Mouse (Mus musculus) cerebellum, adult 2 months (tissue): ENCODE data around the gene Srrm3.

Source experiments
- CTCF ChIP-seq: fragments of 200-500 bp; IDR thresholded peaks from 2 replicates; pipeline ENCODE4 v1.5.1; 2011; ENCODE audit warnings: low read depth, mild to moderate bottlenecking, control low read depth, low read length, moderate library complexity, borderline replicate concordance; ENCODE audit not compliant: insufficient read depth
- POLR2A ChIP-seq: fragments of 200-500 bp; IDR thresholded peaks from 2 replicates; pipeline ENCODE4 v1.6.1; 2011; ENCODE audit warnings: low read length, control low read depth, borderline replicate concordance; ENCODE audit not compliant: insufficient read depth

- no peak for TF ChIP-seq POLR2A
- TF ChIP-seq CTCF: no peak
Measured at GRCm38 (mm10) chr5:135835492-135835858, 28.8 kb downstream of the Srrm3 start.
